Mouse (Mus musculus) kidney, adult 8-10 months (tissue): ENCODE results near the gene Taok3.

Source experiments
- DNase-seq, 2 experiments: peaks; one replicate each; pipeline ENCODE4 v3.0.0; 2022

The Taok3 gene

GRCm38 (mm10) chr5:117305754-117306153 lies 185.8 kb downstream of the Taok3 start:
- DNase-seq, result no peak

- DNase-seq, result no peak
Observed at GRCm38 (mm10) chr5:117306826-117307225, 186.9 kb downstream of the Taok3 start.

- DNase-seq, result peak; percentile 72 to 82
Observed at GRCm38 (mm10) chr5:117307699-117308098, 187.8 kb downstream of the Taok3 start.

- DNase-seq, result peak; percentile 66 to 84
Observed at GRCm38 (mm10) chr5:117313420-117313819, 193.5 kb downstream of the Taok3 start.

GRCm38 (mm10) chr5:117313909-117314308 lies 194.0 kb downstream of the Taok3 start:
- DNase-seq, result no peak

- no peak for DNase-seq
Observed at GRCm38 (mm10) chr5:117314587-117315428, 194.9 kb downstream of the Taok3 start.

- peak; percentile 62 to 65 for DNase-seq
Observed at GRCm38 (mm10) chr5:117318741-117319629, 199.1 kb downstream of the Taok3 start, which contains the start of gene Vsig10. Gene Vsig10, plus strand, starts transcription at chr5:117319083.

GRCm38 (mm10) chr5:117323751-117324150 lies 203.8 kb downstream of the Taok3 start:
- DNase-seq, result no peak
